Mouse (Mus musculus): ENCODE measurements at regions not wholly inside any gene's neighbourhood (a gene's known extent, or its start where the extent isn't known, plus 50 kb on each side); places are given as distances from the start of the nearest gene placed in this dataset.
"Not testable (repeated sequence)": the region's sequence is repeated elsewhere in the genome, so short reads cannot be mapped to it uniquely, and the experiment has no call there.

GRCm38 (mm10) chr8:8966658-8967048 lies 276.3 kb upstream of the Arglu1 start:
- ATAC-seq (replicated peaks; ENCODE audit: low FRiP score) = no peak
- DNase-seq (ENCODE audit: low spot score) = no peak
- Histone ChIP-seq H3K36me3 (ENCODE audit: control insufficient read depth, insufficient read depth, low read length) (no peaks in the 10 kb centered on the region), H3K27ac (ENCODE audit: low read depth, low read length) (no peak overlapping the region), H3K9me3 (ENCODE audit: control insufficient read depth, low read length) (no peaks in the 10 kb centered on the region; the same call in 1 of the 2 replicates), H3K4me3 (ENCODE audit: low read depth, low read length) (no peak overlapping the region), H3K4me1 (replicated peaks; ENCODE audit: control insufficient read depth, insufficient read depth, low read length) (no peaks in the 10 kb centered on the region), H3K9ac (ENCODE audit: low read length) (no peak overlapping the region), H3K4me2 (ENCODE audit: low read depth, low read length, severe bottlenecking) (no peak overlapping the region), H3K27me3 (ENCODE audit: control insufficient read depth, insufficient read depth, low read length) (no peaks in the 10 kb centered on the region)
- 64% methylated on average over 1 of the region's 1 CpGs for WGBS

DNA sequence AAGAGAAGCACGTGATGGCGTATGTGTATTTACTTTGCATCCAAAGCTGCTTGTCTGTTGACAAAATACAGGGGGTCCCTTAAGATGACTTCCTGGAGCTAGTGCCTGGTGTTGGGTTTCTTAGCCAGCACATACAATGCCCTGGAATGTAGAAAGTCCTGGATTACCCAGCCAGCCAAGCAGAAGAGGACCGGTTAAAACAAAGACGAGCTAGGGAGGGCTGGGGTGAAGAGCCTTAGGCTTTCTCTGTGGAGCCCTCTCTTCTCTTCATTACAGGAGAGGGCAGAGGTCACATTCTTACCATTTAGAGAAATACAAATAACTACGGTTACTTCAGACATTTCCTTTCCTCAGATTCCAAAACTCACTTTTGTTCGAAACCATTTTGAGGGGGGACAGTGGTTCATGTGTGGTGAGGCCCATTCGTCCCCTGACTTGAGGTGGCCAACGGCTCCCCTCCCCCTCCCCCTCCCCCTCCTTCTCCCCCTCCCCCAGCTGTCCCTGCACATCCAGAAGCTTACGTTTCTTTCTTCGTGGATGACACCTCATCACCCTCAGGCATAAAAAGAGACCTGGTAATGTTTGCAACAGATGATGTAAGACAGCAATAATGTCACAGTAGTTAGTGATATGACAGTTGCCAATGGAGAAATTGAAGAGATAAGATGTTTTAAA lies 275.8 kb upstream of the Arglu1 start:
- H3K9me3 ChIP-seq (ENCODE audit: control insufficient read depth, low read length) = no peaks in the 10 kb centered on the region; the same call in 1 of the 2 replicates
- no peak overlapping the region for H3K9ac ChIP-seq (ENCODE audit: low read length)
- H3K4me3 ChIP-seq (ENCODE audit: low read depth, low read length) = no peak overlapping the region
- H3K27ac ChIP-seq (ENCODE audit: low read depth, low read length) = no peak overlapping the region
- no peaks in the 10 kb centered on the region for H3K4me1 ChIP-seq (replicated peaks; ENCODE audit: control insufficient read depth, insufficient read depth, low read length)
- no peaks in the 10 kb centered on the region for H3K36me3 ChIP-seq (ENCODE audit: control insufficient read depth, insufficient read depth, low read length)
- no peak overlapping the region for H3K4me2 ChIP-seq (ENCODE audit: low read depth, low read length, severe bottlenecking)
- 2% methylated on average over 10 of the region's 10 CpGs for WGBS
- DNase-seq (ENCODE audit: low spot score) (no peak), ATAC-seq (replicated peaks; ENCODE audit: low FRiP score) (peak; percentile 63)
- H3K27me3 ChIP-seq (ENCODE audit: control insufficient read depth, insufficient read depth, low read length) = no peaks in the 10 kb centered on the region

DNA sequence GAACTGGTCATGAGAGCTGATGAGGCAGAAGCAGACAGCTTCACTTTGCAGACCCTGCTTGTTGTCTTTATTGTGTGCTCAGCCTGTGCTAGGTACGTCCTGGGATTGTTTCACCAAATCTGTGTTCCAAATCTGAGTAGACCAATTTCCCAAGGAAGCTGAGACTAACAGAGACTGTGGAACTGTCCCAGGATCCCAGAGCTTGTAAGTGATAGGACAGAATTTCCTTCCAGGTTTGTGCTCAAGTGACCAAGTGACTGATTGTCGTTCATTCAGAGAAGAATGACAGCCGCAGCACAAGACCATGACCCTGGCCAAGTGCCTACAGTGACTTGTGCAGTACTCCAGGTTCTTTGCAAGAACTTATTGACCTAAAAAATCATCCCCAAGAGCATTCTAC lies 269.9 kb upstream of the Arglu1 start:
- no peak overlapping the region for H3K9ac ChIP-seq (ENCODE audit: low read length)
- H3K4me3 ChIP-seq (ENCODE audit: low read depth, low read length) = no peak overlapping the region
- H3K4me1 ChIP-seq (replicated peaks; ENCODE audit: control insufficient read depth, insufficient read depth, low read length) = no peaks in the 10 kb centered on the region
- DNase-seq (ENCODE audit: low spot score) (no peak), ATAC-seq (replicated peaks; ENCODE audit: low FRiP score) (no peak)
- no peaks in the 10 kb centered on the region for H3K27me3 ChIP-seq (ENCODE audit: control insufficient read depth, insufficient read depth, low read length)
- H3K4me2 ChIP-seq (ENCODE audit: low read depth, low read length, severe bottlenecking) = no peak overlapping the region
- H3K9me3 ChIP-seq (ENCODE audit: control insufficient read depth, low read length) = no peaks in the 10 kb centered on the region; the same call in 1 of the 2 replicates
- 92% methylated on average over 3 of the region's 3 CpGs for WGBS
- H3K27ac ChIP-seq (ENCODE audit: low read depth, low read length) = no peak overlapping the region
- no peaks in the 10 kb centered on the region for H3K36me3 ChIP-seq (ENCODE audit: control insufficient read depth, insufficient read depth, low read length)

DNA sequence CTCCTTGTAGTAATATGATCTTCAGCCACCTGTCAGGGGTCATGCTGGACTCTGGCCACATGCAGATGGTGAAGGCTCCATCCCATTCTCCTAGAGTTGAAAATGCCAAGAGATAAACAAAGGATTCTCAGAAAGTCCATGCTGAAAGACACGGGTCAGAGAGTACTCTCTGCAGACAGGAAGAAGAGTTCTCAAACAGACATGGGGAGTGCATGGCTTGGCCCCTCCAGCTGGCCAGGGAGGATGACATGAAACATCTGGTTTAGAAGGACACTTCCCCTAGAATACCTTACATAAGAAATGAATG lies 269.4 kb upstream of the Arglu1 start:
- no peak for DNase-seq (ENCODE audit: low spot score)
- ATAC-seq (replicated peaks; ENCODE audit: low FRiP score) = no peak
- 82% methylated on average over 1 of the region's 1 CpGs for WGBS

DNA sequence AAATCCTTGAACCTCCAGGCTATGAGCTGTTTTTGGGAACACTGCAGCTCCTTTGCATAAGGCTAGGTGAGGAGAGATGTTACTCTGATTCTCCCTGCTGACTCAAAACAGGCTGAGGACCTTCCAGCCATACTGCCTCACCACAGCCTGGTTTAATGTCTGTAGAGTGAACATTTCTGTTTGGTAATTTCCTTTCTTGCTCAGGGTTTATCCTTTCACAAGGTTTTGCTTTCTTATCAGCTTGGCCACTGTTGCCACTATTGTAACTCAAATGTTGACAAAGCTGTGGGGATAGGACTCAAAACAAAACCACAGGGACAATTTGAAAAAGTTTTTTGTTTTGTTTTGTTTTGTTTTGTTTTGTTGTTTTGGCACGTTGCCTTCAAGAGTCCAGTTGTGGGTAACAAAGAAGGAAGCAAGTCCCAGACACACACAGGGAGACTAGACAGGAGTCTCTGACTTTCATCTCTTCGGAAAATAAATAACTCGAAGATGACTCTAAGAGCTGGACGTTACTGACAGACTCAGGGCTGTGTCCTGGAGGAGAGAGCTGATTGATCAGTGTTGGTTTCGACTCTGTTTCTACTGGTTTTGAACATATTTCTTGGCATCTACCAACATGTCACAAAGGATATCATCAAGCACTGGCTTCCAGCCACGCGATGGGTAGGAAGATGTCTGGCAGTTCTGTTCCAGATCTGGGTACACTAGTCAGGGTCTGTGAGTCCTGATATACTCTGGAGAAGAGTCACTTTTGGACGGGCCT lies 268.9 kb upstream of the Arglu1 start:
- Histone ChIP-seq H3K9me3 (ENCODE audit: control insufficient read depth, low read length) (no peaks in the 10 kb centered on the region; the same call in 1 of the 2 replicates), H3K36me3 (ENCODE audit: control insufficient read depth, insufficient read depth, low read length) (no peaks in the 10 kb centered on the region), H3K27me3 (ENCODE audit: control insufficient read depth, insufficient read depth, low read length) (no peaks in the 10 kb centered on the region), H3K4me1 (replicated peaks; ENCODE audit: control insufficient read depth, insufficient read depth, low read length) (no peaks in the 10 kb centered on the region), H3K9ac (ENCODE audit: low read length) (no peak overlapping the region), H3K4me2 (ENCODE audit: low read depth, low read length, severe bottlenecking) (no peak overlapping the region), H3K27ac (ENCODE audit: low read depth, low read length) (no peak overlapping the region), H3K4me3 (ENCODE audit: low read depth, low read length) (no peak overlapping the region)
- DNase-seq (ENCODE audit: low spot score) = no peak
- 86% methylated on average over 8 of the region's 8 CpGs for WGBS
- ATAC-seq (replicated peaks; ENCODE audit: low FRiP score) = no peak

More for the DNA sequence above, 269.4 kb upstream of the Arglu1 start:
- Histone ChIP-seq H3K36me3 (ENCODE audit: control insufficient read depth, insufficient read depth, low read length) (no peaks in the 10 kb centered on the region), H3K9me3 (ENCODE audit: control insufficient read depth, low read length) (no peaks in the 10 kb centered on the region; the same call in 1 of the 2 replicates), H3K9ac (ENCODE audit: low read length) (no peak overlapping the region), H3K4me3 (ENCODE audit: low read depth, low read length) (no peak overlapping the region), H3K27ac (ENCODE audit: low read depth, low read length) (no peak overlapping the region), H3K4me2 (ENCODE audit: low read depth, low read length, severe bottlenecking) (no peak overlapping the region), H3K4me1 (replicated peaks; ENCODE audit: control insufficient read depth, insufficient read depth, low read length) (no peaks in the 10 kb centered on the region), H3K27me3 (ENCODE audit: control insufficient read depth, insufficient read depth, low read length) (no peaks in the 10 kb centered on the region)

DNA sequence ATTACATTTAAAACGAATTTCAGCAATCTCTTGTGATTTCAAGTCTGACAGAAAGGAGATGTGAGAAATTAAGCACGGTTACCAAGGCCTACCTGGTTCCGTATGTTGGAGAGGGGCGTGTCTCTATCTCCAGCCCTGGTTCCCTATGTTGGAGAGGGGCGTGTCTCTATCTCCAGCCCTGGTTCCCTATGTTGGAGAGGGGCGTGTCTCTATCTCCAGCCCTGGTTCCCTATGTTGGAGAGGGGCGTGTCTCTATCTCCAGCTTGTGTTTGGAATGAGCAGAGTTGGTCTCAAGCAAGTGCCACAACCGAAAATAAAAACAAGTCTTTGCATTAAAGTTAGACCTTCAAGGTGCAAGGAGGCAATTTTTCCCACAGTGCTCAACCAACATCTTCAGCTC lies 267.8 kb upstream of the Arglu1 start:
- H3K4me3 ChIP-seq (ENCODE audit: low read depth, low read length); H3K4me2 ChIP-seq (ENCODE audit: low read depth, low read length, severe bottlenecking); H3K4me1 ChIP-seq (replicated peaks; ENCODE audit: control insufficient read depth, insufficient read depth, low read length); H3K36me3 ChIP-seq (ENCODE audit: control insufficient read depth, insufficient read depth, low read length); DNase-seq (ENCODE audit: low spot score); ATAC-seq (replicated peaks; ENCODE audit: low FRiP score); H3K27me3 ChIP-seq (ENCODE audit: control insufficient read depth, insufficient read depth, low read length); H3K27ac ChIP-seq (ENCODE audit: low read depth, low read length); H3K9ac ChIP-seq (ENCODE audit: low read length); H3K9me3 ChIP-seq (ENCODE audit: control insufficient read depth, low read length): not testable (repeated sequence)
- 87% methylated on average over 8 of the region's 8 CpGs for WGBS

DNA sequence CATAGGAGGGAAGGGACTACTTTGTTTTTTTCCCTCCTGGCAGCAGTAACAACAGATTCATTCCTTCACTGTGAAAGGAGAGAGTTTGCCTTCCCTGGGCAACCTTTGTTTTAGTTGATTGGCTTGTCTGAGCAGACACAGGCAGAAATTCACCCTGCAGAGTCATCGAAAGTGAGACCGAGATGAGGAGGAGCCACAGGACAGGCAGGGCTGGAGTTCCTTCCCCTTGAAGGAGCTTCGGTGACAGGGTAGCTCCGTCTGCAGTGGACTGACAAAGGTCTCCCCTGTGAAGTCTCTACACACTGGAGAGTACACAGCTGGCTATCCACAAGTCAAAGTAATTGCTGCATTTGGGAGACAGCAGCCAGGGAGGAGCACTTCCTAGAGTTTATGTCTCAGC lies 261.9 kb upstream of the Arglu1 start:
- WGBS = 10% methylated on average over 4 of the region's 4 CpGs
- peaks cover 4% of the 10 kb centered on the region; the same call in 1 of the 2 replicates for H3K4me1 ChIP-seq (replicated peaks; ENCODE audit: control insufficient read depth, insufficient read depth, low read length)
- no peak for DNase-seq (ENCODE audit: low spot score)
- no peaks in the 10 kb centered on the region for H3K27me3 ChIP-seq (ENCODE audit: control insufficient read depth, insufficient read depth, low read length)
- H3K9me3 ChIP-seq (ENCODE audit: control insufficient read depth, low read length) = no peaks in the 10 kb centered on the region
- no peaks in the 10 kb centered on the region for H3K36me3 ChIP-seq (ENCODE audit: control insufficient read depth, insufficient read depth, low read length)
- H3K4me2 ChIP-seq (ENCODE audit: low read depth, low read length, severe bottlenecking) = no peak overlapping the region
- ATAC-seq (replicated peaks; ENCODE audit: low FRiP score) = no peak
- no peak overlapping the region for H3K27ac ChIP-seq (ENCODE audit: low read depth, low read length)
- no peak overlapping the region for H3K4me3 ChIP-seq (ENCODE audit: low read depth, low read length)
- H3K9ac ChIP-seq (ENCODE audit: low read length) = no peak overlapping the region; the same call in 1 of the 2 replicates

GRCm38 (mm10) chr8:8951186-8951585 lies 260.9 kb upstream of the Arglu1 start:
- Histone ChIP-seq H3K36me3 (ENCODE audit: control insufficient read depth, insufficient read depth, low read length) (no peaks in the 10 kb centered on the region), H3K4me3 (ENCODE audit: low read depth, low read length) (no peak overlapping the region), H3K27me3 (ENCODE audit: control insufficient read depth, insufficient read depth, low read length) (no peaks in the 10 kb centered on the region), H3K9me3 (ENCODE audit: control insufficient read depth, low read length) (no peaks in the 10 kb centered on the region), H3K4me1 (replicated peaks; ENCODE audit: control insufficient read depth, insufficient read depth, low read length) (peaks cover 4% of the 10 kb centered on the region; the same call in 1 of the 2 replicates), H3K9ac (ENCODE audit: low read length) (no peak overlapping the region), H3K27ac (ENCODE audit: low read depth, low read length) (no peak overlapping the region), H3K4me2 (ENCODE audit: low read depth, low read length, severe bottlenecking) (no peak overlapping the region)
- no peak for DNase-seq (ENCODE audit: low spot score)
- 62% methylated on average over 9 of the region's 9 CpGs for WGBS
- ATAC-seq (replicated peaks; ENCODE audit: low FRiP score) = no peak
